Mouse (Mus musculus) midbrain, embryonic 10.5 days (tissue): ENCODE results near the gene Ppp1r21. TPM values are rescaled to one million over a fixed set of nuclear protein-coding genes. Genes with fewer than 3 reads are reported as not detected.

Experiments used
- DNase-seq: peaks from one replicate; pipeline ENCODE4 v3.0.0-alpha.2; 2017; ENCODE audit warnings: low spot score
- H3K27ac ChIP-seq: fragments of 300-500 bp; sonication (generic); replicated peaks from 2 replicates; pipeline ENCODE4 v1.5.1; 2016; ENCODE audit warnings: mild to moderate bottlenecking
- H3K27me3 ChIP-seq: fragments of 300-500 bp; sonication (generic); 2 replicates; pipeline ENCODE4 v1.6.1; 2016; ENCODE audit warnings: low read depth, mild to moderate bottlenecking; ENCODE audit not compliant: poor library complexity, severe bottlenecking
- H3K36me3 ChIP-seq: fragments of 300-500 bp; sonication (generic); 2 replicates; pipeline ENCODE4 v1.6.1; 2016; ENCODE audit warnings: mild to moderate bottlenecking, moderate library complexity
- H3K4me1 ChIP-seq: fragments of 300-500 bp; sonication (generic); 2 replicates; pipeline ENCODE4 v1.6.1; 2016
- H3K4me3 ChIP-seq: fragments of 300-500 bp; sonication (generic); 2 replicates; pipeline ENCODE4 v1.5.1; 2016; ENCODE audit warnings: mild to moderate bottlenecking, moderate library complexity
- H3K9me3 ChIP-seq: fragments of 300-500 bp; sonication (generic); replicated peaks from 2 replicates; pipeline ENCODE4 v1.6.1; 2016; ENCODE audit warnings: mild to moderate bottlenecking
- WGBS: fragments of 180-500 bp; shearing (Covaris S2); methylation state at CpG from one replicate; pipeline ENCODE4 v1.1.7; 2016; 5-methylcytosine and 5-hydroxymethylcytosine counted together
- polyA plus RNA-seq: library from polyadenylated mRNA; unstranded; fragments of >200 nt; fragmentation: Nextera tagmentation; extraction: Ambion mirVana; gene quantifications from 2 replicates; pipeline ENCODE4 v1.2.1, GENCODE M21; 2016

The Ppp1r21 gene
- 17.8 and 18.0 TPM in 2 replicates for polyA plus RNA-seq

GRCm38 (mm10) chr17:88529519-88530235 is at the start of gene Ppp1r21:
Gene Ppp1r21 (plus strand): TSS chr17:88530118.
- H3K4me1 ChIP-seq: peaks cover 17% of the 10 kb centered on the region
- H3K27me3 ChIP-seq: peaks cover 7% of the 10 kb centered on the region; the same call in 1 of the 2 replicates
- DNase-seq: peak; percentile 98
- no peaks in the 10 kb centered on the region for H3K36me3 ChIP-seq
- H3K4me3 ChIP-seq: peak within 1 kb of the TSS; percentile 76
- H3K27ac ChIP-seq: peak within 1 kb of the TSS; percentile 90
- 7% methylated on average over 42 of the region's 49 CpGs for WGBS
- no peaks in the 10 kb centered on the region for H3K9me3 ChIP-seq

GRCm38 (mm10) chr17:88480369-88480768 is 49.5 kb upstream of the Ppp1r21 start:
- Histone ChIP-seq H3K36me3 (peaks cover 20% of the 10 kb centered on the region), H3K27ac (no peak overlapping the region), H3K9me3 (0 out of 2 replicates have a peak, but pooled peaks cover 5% of the 10 kb centered on the region), H3K4me1 (no peaks in the 10 kb centered on the region), H3K4me3 (no peak overlapping the region), H3K27me3 (no peaks in the 10 kb centered on the region)
- DNase-seq: no peak
- WGBS: 94% methylated on average over 10 of the region's 10 CpGs

GRCm38 (mm10) chr17:88481062-88481461 is 48.9 kb upstream of the Ppp1r21 start:
- no peak for DNase-seq
- 90% methylated on average over 2 of the region's 2 CpGs for WGBS

GRCm38 (mm10) chr17:88481587-88481986 is 48.3 kb upstream of the Ppp1r21 start:
- Histone ChIP-seq H3K4me3 (no peak overlapping the region), H3K27me3 (no peaks in the 10 kb centered on the region), H3K9me3 (0 out of 2 replicates have a peak, but pooled peaks cover 1% of the 10 kb centered on the region), H3K36me3 (peaks cover 13% of the 10 kb centered on the region), H3K27ac (no peak overlapping the region), H3K4me1 (0 out of 2 replicates have a peak, but pooled peaks cover 3% of the 10 kb centered on the region)
- 91% methylated on average over 3 of the region's 3 CpGs for WGBS
- no peak for DNase-seq

More at GRCm38 (mm10) chr17:88481062-88481461, 48.9 kb upstream of the Ppp1r21 start:
- Histone ChIP-seq H3K27me3 (no peaks in the 10 kb centered on the region), H3K4me3 (no peak overlapping the region), H3K9me3 (0 out of 2 replicates have a peak, but pooled peaks cover 5% of the 10 kb centered on the region), H3K4me1 (0 out of 2 replicates have a peak, but pooled peaks cover 3% of the 10 kb centered on the region), H3K36me3 (peaks cover 14% of the 10 kb centered on the region), H3K27ac (no peak overlapping the region)

GRCm38 (mm10) chr17:88484539-88484938 is 45.4 kb upstream of the Ppp1r21 start:
- DNase-seq: no peak
- H3K36me3 ChIP-seq: peaks cover 8% of the 10 kb centered on the region
- H3K4me3 ChIP-seq: no peak overlapping the region
- 94% methylated on average over 11 of the region's 11 CpGs for WGBS
- H3K4me1 ChIP-seq: 0 out of 2 replicates have a peak, but pooled peaks cover 3% of the 10 kb centered on the region
- H3K27me3 ChIP-seq: no peaks in the 10 kb centered on the region
- no peak overlapping the region for H3K27ac ChIP-seq
- H3K9me3 ChIP-seq: no peaks in the 10 kb centered on the region

GRCm38 (mm10) chr17:88484951-88485350 is 45.0 kb upstream of the Ppp1r21 start:
- H3K4me3 ChIP-seq: no peak overlapping the region
- no peak for DNase-seq
- H3K9me3 ChIP-seq: no peaks in the 10 kb centered on the region
- 0 out of 2 replicates have a peak, but pooled peaks cover 3% of the 10 kb centered on the region for H3K4me1 ChIP-seq
- no peaks in the 10 kb centered on the region for H3K27me3 ChIP-seq
- WGBS: 85% methylated on average over 1 of the region's 1 CpGs
- H3K27ac ChIP-seq: no peak overlapping the region
- H3K36me3 ChIP-seq: peaks cover 8% of the 10 kb centered on the region

GRCm38 (mm10) chr17:88490546-88490945 is 39.4 kb upstream of the Ppp1r21 start:
- no peak overlapping the region for H3K4me3 ChIP-seq
- peaks cover 25% of the 10 kb centered on the region for H3K4me1 ChIP-seq
- 95% methylated on average over 10 of the region's 10 CpGs for WGBS
- DNase-seq: no peak
- H3K36me3 ChIP-seq: peaks cover 35% of the 10 kb centered on the region
- no peaks in the 10 kb centered on the region for H3K9me3 ChIP-seq
- H3K27me3 ChIP-seq: no peaks in the 10 kb centered on the region
- H3K27ac ChIP-seq: no peak overlapping the region

GRCm38 (mm10) chr17:88491366-88492106 is 38.4 kb upstream of the Ppp1r21 start:
- H3K4me3 ChIP-seq: no peak overlapping the region
- H3K4me1 ChIP-seq: peaks cover 23% of the 10 kb centered on the region
- no peaks in the 10 kb centered on the region for H3K9me3 ChIP-seq
- peaks cover 30% of the 10 kb centered on the region for H3K36me3 ChIP-seq
- DNase-seq: no peak
- no peak overlapping the region for H3K27ac ChIP-seq
- H3K27me3 ChIP-seq: no peaks in the 10 kb centered on the region
- 94% methylated on average over 13 of the region's 13 CpGs for WGBS

- no peak overlapping the region for H3K27ac ChIP-seq
- 92% methylated on average over 5 of the region's 5 CpGs for WGBS
- H3K4me3 ChIP-seq: no peak overlapping the region
- no peak for DNase-seq
- H3K9me3 ChIP-seq: no peaks in the 10 kb centered on the region
- peaks cover 23% of the 10 kb centered on the region for H3K4me1 ChIP-seq
- H3K27me3 ChIP-seq: no peaks in the 10 kb centered on the region
- peaks cover 27% of the 10 kb centered on the region for H3K36me3 ChIP-seq
Measured at GRCm38 (mm10) chr17:88492107-88492460, 37.8 kb upstream of the Ppp1r21 start.

GRCm38 (mm10) chr17:88493551-88493950 is 36.4 kb upstream of the Ppp1r21 start:
- DNase-seq: no peak
- Histone ChIP-seq H3K36me3 (peaks cover 27% of the 10 kb centered on the region), H3K9me3 (no peaks in the 10 kb centered on the region), H3K4me1 (peaks cover 23% of the 10 kb centered on the region), H3K27me3 (no peaks in the 10 kb centered on the region), H3K27ac (peak overlapping the region; percentile 80), H3K4me3 (no peak overlapping the region)
- 78% methylated on average over 9 of the region's 9 CpGs for WGBS

GRCm38 (mm10) chr17:88494121-88494771 is 35.7 kb upstream of the Ppp1r21 start:
- H3K4me3 ChIP-seq: peak overlapping the region; percentile 36
- H3K4me1 ChIP-seq: peaks cover 23% of the 10 kb centered on the region
- H3K36me3 ChIP-seq: peaks cover 27% of the 10 kb centered on the region
- 51% methylated on average over 14 of the region's 14 CpGs for WGBS
- peak overlapping the region; percentile 80 for H3K27ac ChIP-seq
- no peaks in the 10 kb centered on the region for H3K9me3 ChIP-seq
- peak; percentile 57 for DNase-seq
- H3K27me3 ChIP-seq: no peaks in the 10 kb centered on the region

- H3K4me1 ChIP-seq: peaks cover 23% of the 10 kb centered on the region
- no peaks in the 10 kb centered on the region for H3K27me3 ChIP-seq
- WGBS: 33% methylated on average over 10 of the region's 10 CpGs
- H3K9me3 ChIP-seq: no peaks in the 10 kb centered on the region
- H3K27ac ChIP-seq: peak overlapping the region; percentile 80
- no peak for DNase-seq
- H3K4me3 ChIP-seq: peak overlapping the region; percentile 36
- peaks cover 27% of the 10 kb centered on the region for H3K36me3 ChIP-seq
Measured at GRCm38 (mm10) chr17:88494772-88495132, 35.2 kb upstream of the Ppp1r21 start.
